Mouse (Mus musculus): Measurements from ENCODE around the gene Man2c1. TPM values are rescaled to one million over a fixed set of nuclear protein-coding genes. Genes with fewer than 3 reads are reported as not detected.

Gene Man2c1
- total and polyA plus RNA-seq, 3 experiments, result 50.4 to 74.7 (median 59.2) TPM

GRCm38 (mm10) chr9:57137777-57138176 lies 7.3 kb downstream of the Man2c1 start:
- Histone ChIP-seq H3K4me2 (ENCODE audit: insufficient read depth, low read depth, poor library complexity, severe bottlenecking) (no peak overlapping the region), H3K36me3 (replicated peaks in 1 of 2; ENCODE audit: control insufficient read depth in 1 of 2, insufficient read depth in 1 of 2, low read length in 1 of 2) (peaks cover 74 to 97% of the 10 kb centered on the region in 2 experiments), H3K79me2 (replicated peaks; ENCODE audit: control insufficient read depth, extremely low read depth, insufficient read depth, poor library complexity, severe bottlenecking) (no peaks in the 10 kb centered on the region), H3K9me3 (replicated peaks; ENCODE audit: low read length) (no peaks in the 10 kb centered on the region), H3K4me3 (replicated peaks in 1 of 3; ENCODE audit: low read depth in 2 of 3, low read length in 2 of 3, poor library complexity in 1 of 3) (no peak overlapping the region), H3K27me3 (replicated peaks) (no peaks in the 10 kb centered on the region), H3K4me1 (ENCODE audit: control insufficient read depth in 1 of 2, insufficient read depth in 2 of 2) (no peaks in the 10 kb centered on the region; a peak in 1 of 4 replicates), H3K27ac (ENCODE audit: insufficient read depth, low read depth) (no peak overlapping the region), H3K9ac (ENCODE audit: insufficient read depth, low read depth) (no peak overlapping the region)
- dilution Hi-C loops (cut with MboI; ENCODE audit: extremely low pct_ligation_motif_present, extremely low pct_unique_long_range_greater_than_20kb, low sequenced_read_pairs), result no loop called here
- in situ Hi-C loops (cut with MboI; ENCODE audit: low pct_ligation_motif_present, low pct_unique_long_range_greater_than_20kb, low sequenced_read_pairs), result no loop called here
- TF ChIP-seq RAD21 (IDR thresholded peaks at IDR 0.05; ENCODE audit: low read depth, low read length) (no peak), NELFE (IDR thresholded peaks at IDR 0.05; ENCODE audit: low read depth, low read length) (no peak), ELF1 (IDR thresholded peaks at IDR 0.05; ENCODE audit: low read depth, low read length) (no peak), ETS1 (conservative IDR thresholded peaks at IDR 0.05; ENCODE audit: low read depth, low read length) (no peak), MEF2A (IDR thresholded peaks at IDR 0.05; ENCODE audit: borderline replicate concordance, low read depth, low read length) (no peak), EP300 (IDR thresholded peaks at IDR 0.05; ENCODE audit: low read length) (no peak), TBP (conservative IDR thresholded peaks at IDR 0.05; ENCODE audit: low read depth, low read length) (no peak), NRF1 (IDR thresholded peaks at IDR 0.05; ENCODE audit: low read depth, low read length) (no peak), ZKSCAN1 (IDR thresholded peaks at IDR 0.05; ENCODE audit: borderline replicate concordance, low read depth, low read length) (no peak)
- no peak for DNase-seq (ENCODE audit: extremely low read depth)

DNA sequence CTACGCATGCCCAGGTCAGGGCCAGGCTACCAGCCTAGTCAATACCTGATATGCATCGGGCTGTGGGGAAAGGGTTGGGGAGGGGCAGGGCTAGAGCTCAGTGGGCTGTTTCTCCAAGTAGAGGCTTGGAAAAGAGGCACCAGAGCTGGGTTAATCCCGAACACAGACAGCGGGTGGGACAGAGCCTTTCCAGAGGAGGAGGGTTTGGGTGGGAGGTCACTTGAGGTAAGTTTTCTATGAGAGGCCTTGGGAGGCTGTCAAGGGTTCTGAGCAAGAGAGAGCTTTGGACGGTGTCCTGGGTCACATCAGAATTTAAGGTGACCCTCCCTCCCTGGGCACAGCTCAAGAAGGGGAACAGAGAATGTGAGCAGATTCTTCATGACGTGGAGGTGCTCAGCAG lies 8.0 kb downstream of the Man2c1 start:
- in situ Hi-C loops (cut with MboI; ENCODE audit: low pct_ligation_motif_present, low pct_unique_long_range_greater_than_20kb, low sequenced_read_pairs), result no loop called here
- TF ChIP-seq POLR2AphosphoS2 (IDR thresholded peaks at IDR 0.05; ENCODE audit: low read depth, low read length), result no peak
- no peak for TF ChIP-seq CHD2 (IDR thresholded peaks at IDR 0.05; ENCODE audit: low read length)
- no peak for TF ChIP-seq MAZ (IDR thresholded peaks at IDR 0.05; ENCODE audit: low read depth, low read length)
- no peak for TF ChIP-seq ETS1 (conservative IDR thresholded peaks at IDR 0.05; ENCODE audit: low read depth, low read length)
- TF ChIP-seq RCOR1 (conservative IDR thresholded peaks at IDR 0.05; ENCODE audit: low read depth, low read length), result no peak
- TF ChIP-seq TCF12 (IDR thresholded peaks at IDR 0.05; ENCODE audit: low read depth, low read length), result no peak
- no peak for TF ChIP-seq PAX5 (IDR thresholded peaks at IDR 0.05; ENCODE audit: low read length)
- TF ChIP-seq MXI1 (IDR thresholded peaks at IDR 0.05; ENCODE audit: low read depth, low read length), result no peak
- no peak for TF ChIP-seq HCFC1 (IDR thresholded peaks at IDR 0.05; ENCODE audit: low read depth, low read length)
- TF ChIP-seq CTCF (conservative IDR thresholded peaks at IDR 0.05 in 1 of 2, IDR thresholded peaks at IDR 0.05 in 1 of 2; ENCODE audit: low read depth in 2 of 2, low read length in 2 of 2), result no peak
- no peak for TF ChIP-seq POLR2A (IDR thresholded peaks at IDR 0.05; ENCODE audit: low read depth, low read length)
- TF ChIP-seq JUN (IDR thresholded peaks at IDR 0.05; ENCODE audit: insufficient read depth, low read depth, low read length), result no peak
- no peak for TF ChIP-seq NELFE (IDR thresholded peaks at IDR 0.05; ENCODE audit: low read depth, low read length)
- TF ChIP-seq RAD21 (IDR thresholded peaks at IDR 0.05; ENCODE audit: low read depth, low read length), result no peak
- TF ChIP-seq TBP (conservative IDR thresholded peaks at IDR 0.05; ENCODE audit: low read depth, low read length), result no peak
- Histone ChIP-seq H3K4me2 (ENCODE audit: insufficient read depth, low read depth, poor library complexity, severe bottlenecking) (no peak overlapping the region), H3K9me3 (replicated peaks; ENCODE audit: low read length) (no peaks in the 10 kb centered on the region), H3K4me3 (replicated peaks in 1 of 3; ENCODE audit: low read depth in 2 of 3, low read length in 2 of 3, poor library complexity in 1 of 3) (no peak overlapping the region), H3K9ac (ENCODE audit: insufficient read depth, low read depth) (no peak overlapping the region), H3K36me3 (replicated peaks in 1 of 2; ENCODE audit: control insufficient read depth in 1 of 2, insufficient read depth in 1 of 2, low read length in 1 of 2) (peaks cover 74 to 98% of the 10 kb centered on the region in 2 experiments), H3K4me1 (ENCODE audit: control insufficient read depth in 1 of 2, insufficient read depth in 2 of 2) (no peaks in the 10 kb centered on the region), H3K27ac (ENCODE audit: insufficient read depth, low read depth) (no peak overlapping the region), H3K79me2 (replicated peaks; ENCODE audit: control insufficient read depth, extremely low read depth, insufficient read depth, poor library complexity, severe bottlenecking) (no peaks in the 10 kb centered on the region), H3K27me3 (replicated peaks) (no peaks in the 10 kb centered on the region)
- dilution Hi-C loops (cut with MboI; ENCODE audit: extremely low pct_ligation_motif_present, extremely low pct_unique_long_range_greater_than_20kb, low sequenced_read_pairs), result no loop called here
- DNase-seq (ENCODE audit: extremely low read depth), result no peak
